Mouse (Mus musculus): Measurements from ENCODE around the gene Poc1a.
A peak's percentile ranks its signal among the peaks of the same experiment; 100 is the strongest.

- TF ChIP-seq POLR2A (IDR thresholded peaks at IDR 0.05; ENCODE audit: borderline replicate concordance, extremely low read depth, low read depth, low read length) (0 out of 2 replicates have a peak, but pooled peaks have one; percentile 21), CTCF (IDR thresholded peaks at IDR 0.05; ENCODE audit: insufficient read depth, low read length) (no peak)
Measured at GRCm38 (mm10) chr9:106368831-106369501, 88.1 kb downstream of the Poc1a start.

All from lung, adult 2 months (tissue).